Mouse (Mus musculus) mesoderm, embryonic 11.5 days (tissue): ENCODE measurements at regions not wholly inside any gene's neighbourhood (a gene's known extent, or its start where the extent isn't known, plus 50 kb on each side); places are given as distances from the start of the nearest gene placed in this dataset.

Experiments used
- DNase-seq: peaks from one replicate; pipeline ENCODE4 v3.0.0-alpha.2; 2012; ENCODE audit warnings: low read depth, low spot score

- no peak for DNase-seq
These were observed 476.0 kb downstream of the Prss52 start for GRCm38 (mm10) chr14:64580086-64580485.

- DNase-seq, result no peak
These were observed 476.8 kb downstream of the Prss52 start for GRCm38 (mm10) chr14:64580862-64581261.

GRCm38 (mm10) chr14:64581705-64582104 lies 477.6 kb downstream of the Prss52 start:
- no peak for DNase-seq

GRCm38 (mm10) chr14:64582822-64583221 lies 478.7 kb downstream of the Prss52 start:
- no peak for DNase-seq

GRCm38 (mm10) chr14:64584221-64584620 lies 480.1 kb downstream of the Prss52 start:
- DNase-seq, result no peak

GRCm38 (mm10) chr14:64585081-64585470 lies 481.0 kb downstream of the Prss52 start:
- no peak for DNase-seq

GRCm38 (mm10) chr14:64585471-64586192 lies 481.5 kb downstream of the Prss52 start:
- DNase-seq, result no peak

- no peak for DNase-seq
These were observed 482.3 kb downstream of the Prss52 start for GRCm38 (mm10) chr14:64586386-64586859.

GRCm38 (mm10) chr14:64586860-64587698 lies 483.0 kb downstream of the Prss52 start:
- peak; percentile 56 for DNase-seq

- no peak for DNase-seq
These were observed 483.8 kb downstream of the Prss52 start for GRCm38 (mm10) chr14:64587699-64588434.

GRCm38 (mm10) chr14:64588561-64588960 lies 484.5 kb downstream of the Prss52 start:
- no peak for DNase-seq

GRCm38 (mm10) chr14:64589126-64589525 lies 485.0 kb downstream of the Prss52 start:
- DNase-seq, result no peak

GRCm38 (mm10) chr14:64589571-64590547 lies 485.8 kb downstream of the Prss52 start:
- peak; percentile 66 for DNase-seq

- DNase-seq, result no peak
These were observed 486.5 kb downstream of the Prss52 start for GRCm38 (mm10) chr14:64590611-64591010.

GRCm38 (mm10) chr14:64591091-64591976 lies 487.2 kb downstream of the Prss52 start:
- DNase-seq, result no peak

GRCm38 (mm10) chr14:64592176-64592575 lies 488.1 kb downstream of the Prss52 start:
- no peak for DNase-seq

GRCm38 (mm10) chr14:64592706-64593320 lies 488.7 kb downstream of the Prss52 start:
- DNase-seq, result no peak

- peak; percentile 61 for DNase-seq
These were observed 489.5 kb downstream of the Prss52 start for GRCm38 (mm10) chr14:64593564-64593963.

- DNase-seq, result no peak
These were observed 490.0 kb downstream of the Prss52 start for GRCm38 (mm10) chr14:64594021-64594561.
